In genomic region chr17:35016376-35016775, GRCm38 (mm10) we compare ENCODE assay signal across 8 mouse cellular contexts. TPM values are rescaled to one million over a fixed set of nuclear protein-coding genes. Genes with fewer than 3 reads are reported as not detected.
DNase-seq lines count a peak whose midpoint lies in the region; ATAC-seq and TF ChIP-seq lines count a peak whose summit lies in the region.

Vwa7 (plus strand) TSS chr17:35016579.

- peak; percentile 31; the same call in 1 of the 2 replicates for ATAC-seq in midbrain, embryonic 14.5 days (ENCODE audit: low FRiP score, low TSS enrichment)
- 0 out of 2 replicates have a peak, but pooled peaks have one; percentile 8 for ATAC-seq in intestine, postnatal 0 days
- ATAC-seq in midbrain, postnatal 0 days (ENCODE audit: low FRiP score) = peak; percentile 25; the same call in 1 of the 2 replicates

- peak; percentile 61 for DNase-seq in midbrain, embryonic 14.5 days
- DNase-seq in midbrain, embryonic 10.5 days (ENCODE audit: low spot score) = no peak
- DNase-seq in cerebellum, adult 8-10 months = peak; percentile 81
- DNase-seq in gastrocnemius, postnatal 25 days = peak; percentile 52
- peak; percentile 72 for DNase-seq in midbrain, postnatal 0 days (ENCODE audit: low spot score)
- no peak for DNase-seq in embryo, embryonic 9.5 days (ENCODE audit: extremely low spot score)
- DNase-seq in thymus, postnatal 36 days = no peak

- no peaks in the 10 kb centered on the region for H3K9me3 ChIP-seq in midbrain, embryonic 14.5 days (ENCODE audit: control insufficient read depth, low read length)
- no peaks in the 10 kb centered on the region for H3K9me3 ChIP-seq in midbrain, embryonic 10.5 days (replicated peaks)
- no peaks in the 10 kb centered on the region for H3K9me3 ChIP-seq in intestine, postnatal 0 days (ENCODE audit: control insufficient read depth)
- H3K9me3 ChIP-seq in midbrain, postnatal 0 days (ENCODE audit: low read length) = no peaks in the 10 kb centered on the region

- H3K27ac ChIP-seq in midbrain, embryonic 14.5 days (replicated peaks; ENCODE audit: low read depth, low read length) = no peak within 1 kb of the TSS
- H3K27ac ChIP-seq in midbrain, embryonic 10.5 days (replicated peaks) = no peak within 1 kb of the TSS
- peak within 1 kb of the TSS; percentile 46 for H3K27ac ChIP-seq in intestine, postnatal 0 days (ENCODE audit: low read depth, low read length)
- H3K27ac ChIP-seq in midbrain, postnatal 0 days (ENCODE audit: low read depth, low read length) = no peak within 1 kb of the TSS

- H3K4me2 ChIP-seq in midbrain, embryonic 14.5 days (ENCODE audit: low read length) = no peak within 1 kb of the TSS
- 0 out of 2 replicates have a peak within 1 kb of the TSS, but pooled peaks have one; percentile 9 for H3K4me2 ChIP-seq in intestine, postnatal 0 days (replicated peaks; ENCODE audit: low read depth)
- no peak within 1 kb of the TSS for H3K4me2 ChIP-seq in midbrain, postnatal 0 days (ENCODE audit: low read depth, low read length, poor library complexity, severe bottlenecking)

- H3K9ac ChIP-seq in midbrain, embryonic 14.5 days (replicated peaks; ENCODE audit: low read length) = no peak within 1 kb of the TSS; the same call in 1 of the 2 replicates
- no peak within 1 kb of the TSS for H3K9ac ChIP-seq in intestine, postnatal 0 days (ENCODE audit: low read depth, low read length)
- no peak within 1 kb of the TSS for H3K9ac ChIP-seq in midbrain, postnatal 0 days (replicated peaks; ENCODE audit: low read length, poor library complexity, severe bottlenecking)

- TF ChIP-seq CTCF in intestine, postnatal 0 days (IDR thresholded peaks at IDR 0.05; ENCODE audit: low read depth) = no peak
- no peak for TF ChIP-seq CTCF in midbrain, postnatal 0 days (IDR thresholded peaks at IDR 0.05)

- H3K4me1 ChIP-seq in midbrain, embryonic 14.5 days (ENCODE audit: control insufficient read depth, insufficient read depth, low read length) = peaks cover under 1% of the 10 kb centered on the region; the same call in 1 of the 2 replicates
- peaks cover 11% of the 10 kb centered on the region for H3K4me1 ChIP-seq in midbrain, embryonic 10.5 days
- peaks cover 6% of the 10 kb centered on the region for H3K4me1 ChIP-seq in intestine, postnatal 0 days (replicated peaks; ENCODE audit: control insufficient read depth, insufficient read depth, low read length)
- no peaks in the 10 kb centered on the region for H3K4me1 ChIP-seq in midbrain, postnatal 0 days (ENCODE audit: insufficient read depth, low read length)

- H3K4me3 ChIP-seq in midbrain, embryonic 14.5 days (replicated peaks; ENCODE audit: low read depth, low read length) = no peak within 1 kb of the TSS
- no peak within 1 kb of the TSS for H3K4me3 ChIP-seq in midbrain, embryonic 10.5 days
- H3K4me3 ChIP-seq in intestine, postnatal 0 days (ENCODE audit: low read depth, low read length) = no peak within 1 kb of the TSS
- no peak within 1 kb of the TSS for H3K4me3 ChIP-seq in midbrain, postnatal 0 days (ENCODE audit: low read depth, low read length)

- H3K36me3 ChIP-seq in midbrain, embryonic 14.5 days (ENCODE audit: control insufficient read depth, insufficient read depth, low read length) = peaks cover 56% of the 10 kb centered on the region
- peaks cover 80% of the 10 kb centered on the region for H3K36me3 ChIP-seq in midbrain, embryonic 10.5 days
- H3K36me3 ChIP-seq in intestine, postnatal 0 days (ENCODE audit: control insufficient read depth, insufficient read depth) = peaks cover 50% of the 10 kb centered on the region
- H3K36me3 ChIP-seq in midbrain, postnatal 0 days (ENCODE audit: insufficient read depth, low read length) = peaks cover 50% of the 10 kb centered on the region

- WGBS in midbrain, embryonic 14.5 days = 63% methylated on average over 12 of the region's 12 CpGs
- WGBS in midbrain, embryonic 10.5 days = 88% methylated on average over 12 of the region's 12 CpGs
- 41% methylated on average over 12 of the region's 12 CpGs for WGBS in intestine, postnatal 0 days
- 50% methylated on average over 12 of the region's 12 CpGs for WGBS in midbrain, postnatal 0 days

- no peaks in the 10 kb centered on the region for H3K27me3 ChIP-seq in midbrain, embryonic 14.5 days (ENCODE audit: control insufficient read depth, insufficient read depth, low read length)
- no peaks in the 10 kb centered on the region for H3K27me3 ChIP-seq in midbrain, embryonic 10.5 days (ENCODE audit: low read depth, poor library complexity, severe bottlenecking)
- H3K27me3 ChIP-seq in intestine, postnatal 0 days (replicated peaks; ENCODE audit: control insufficient read depth, insufficient read depth, low read length) = no peaks in the 10 kb centered on the region
- H3K27me3 ChIP-seq in midbrain, postnatal 0 days (ENCODE audit: insufficient read depth, low read length) = no peaks in the 10 kb centered on the region

RNA-seq across cellular contexts. Expression of gene Vwa7, which starts in this region (rescaled TPM):
- polyA plus RNA-seq in midbrain, embryonic 14.5 days (2014; fragmentation: Nextera tagmentation; extraction: Ambion mirVana) = 0.12 and 0.16 TPM in 2 replicates
- 0.19 and 0.28 TPM in 2 replicates for polyA plus RNA-seq in midbrain, embryonic 10.5 days (2016; fragmentation: Nextera tagmentation; extraction: Ambion mirVana)
- 1 to 10 TPM; 9.0 to 9.6 TPM for total RNA-seq in gastrocnemius, postnatal 25 days (2021)
- 0.12 and 0.20 TPM in 2 replicates for polyA plus RNA-seq in intestine, postnatal 0 days (2015; fragmentation: Nextera tagmentation; extraction: Ambion mirVana)
- total RNA-seq in midbrain, postnatal 0 days (2014; rRNA removed) = 0.19 and 0.44 TPM in 2 replicates
- polyA plus RNA-seq in midbrain, postnatal 0 days (2015; fragmentation: Nextera tagmentation; extraction: Ambion mirVana) = 0.06 and 0.14 TPM in 2 replicates

Comparison
In these comparisons a context has a peak if more than half of its experiments do, and no peak if none do; other contexts are left out.
1. Peak in DNase-seq and ATAC-seq in midbrain, embryonic 14.5 days; RNA of the gene not detected or under 1 TPM.
2. Peak in ATAC-seq, H3K27ac ChIP-seq and H3K4me2 ChIP-seq in intestine, postnatal 0 days; RNA of the gene not detected or under 1 TPM.
3. Peak in DNase-seq and ATAC-seq in midbrain, postnatal 0 days; RNA of the gene not detected or under 1 TPM.
4. DNase-seq: peak in cerebellum, adult 8-10 months (single experiment) and gastrocnemius, postnatal 25 days (single experiment); none in midbrain, embryonic 10.5 days (single experiment), embryo, embryonic 9.5 days (single experiment) and thymus, postnatal 36 days (0 of 2).
5. Peak in every context shown above with its lines, with median percentiles within 50 percentile points of each other: ATAC-seq.